Mouse (Mus musculus): ENCODE results near the gene Itga1.

Itga1 gene

GRCm38 (mm10) chr13:115067324-115067967, 34.3 kb downstream of the Itga1 start:
- no peak for DNase-seq (ENCODE audit: extremely low read depth, insufficient read length, low spot score)

- DNase-seq (ENCODE audit: extremely low read depth, insufficient read length, low spot score): no peak
Measured at GRCm38 (mm10) chr13:115057555-115057954, 44.2 kb downstream of the Itga1 start.

DNA sequence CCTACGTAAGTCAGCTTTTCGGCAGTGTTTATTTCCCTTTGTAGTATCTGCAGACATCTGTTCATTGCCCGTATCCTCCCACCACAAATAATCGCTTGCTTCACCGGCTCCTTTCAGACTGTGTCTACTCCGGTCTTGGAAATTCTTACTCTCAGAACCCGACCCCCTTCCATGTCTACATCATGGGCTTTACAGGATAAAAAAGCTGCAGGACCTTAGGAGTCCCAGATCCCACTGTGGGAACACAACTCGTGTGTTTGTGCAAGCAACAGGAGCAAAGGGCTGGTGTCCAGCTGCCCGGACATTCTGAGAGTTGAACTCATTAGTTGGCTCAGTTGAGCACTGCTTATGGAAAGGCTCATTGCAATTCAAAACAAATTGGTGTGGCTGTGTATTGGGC, 47.0 kb downstream of the Itga1 start:
- no peak for DNase-seq (ENCODE audit: extremely low read depth, insufficient read length, low spot score)

- no peak for DNase-seq (ENCODE audit: extremely low read depth, insufficient read length, low spot score)
Measured at GRCm38 (mm10) chr13:115052568-115052967, 49.2 kb downstream of the Itga1 start.

- no peak for DNase-seq (ENCODE audit: extremely low read depth, insufficient read length, low spot score)
Measured at GRCm38 (mm10) chr13:115050660-115051559, 50.9 kb downstream of the Itga1 start.

- DNase-seq (ENCODE audit: extremely low read depth, insufficient read length, low spot score): no peak
Measured at GRCm38 (mm10) chr13:115042652-115043051, 59.1 kb downstream of the Itga1 start.

- DNase-seq (ENCODE audit: extremely low read depth, insufficient read length, low spot score): no peak
Measured at GRCm38 (mm10) chr13:115037304-115037703, 64.5 kb downstream of the Itga1 start.

DNA sequence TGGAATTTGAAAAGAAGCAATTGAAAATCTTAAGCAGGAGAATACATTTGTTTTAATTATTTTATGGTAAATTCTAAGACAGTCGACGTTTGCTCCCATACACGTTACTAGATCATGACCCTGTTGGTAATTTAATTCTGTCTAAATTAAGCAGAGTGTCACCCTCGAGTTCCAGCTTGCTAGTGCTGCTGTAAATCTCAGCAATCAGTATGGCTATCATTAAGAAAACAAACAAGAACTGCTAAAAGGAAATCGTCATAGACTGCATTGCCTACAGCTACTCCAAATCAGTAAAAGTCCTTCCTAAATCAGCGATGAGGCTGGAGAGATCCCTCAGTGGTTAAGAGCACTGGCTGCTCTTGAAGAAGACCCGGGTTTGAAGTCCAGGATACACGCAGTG, 66.4 kb downstream of the Itga1 start:
- DNase-seq (ENCODE audit: extremely low read depth, insufficient read length, low spot score): no peak

DNA sequence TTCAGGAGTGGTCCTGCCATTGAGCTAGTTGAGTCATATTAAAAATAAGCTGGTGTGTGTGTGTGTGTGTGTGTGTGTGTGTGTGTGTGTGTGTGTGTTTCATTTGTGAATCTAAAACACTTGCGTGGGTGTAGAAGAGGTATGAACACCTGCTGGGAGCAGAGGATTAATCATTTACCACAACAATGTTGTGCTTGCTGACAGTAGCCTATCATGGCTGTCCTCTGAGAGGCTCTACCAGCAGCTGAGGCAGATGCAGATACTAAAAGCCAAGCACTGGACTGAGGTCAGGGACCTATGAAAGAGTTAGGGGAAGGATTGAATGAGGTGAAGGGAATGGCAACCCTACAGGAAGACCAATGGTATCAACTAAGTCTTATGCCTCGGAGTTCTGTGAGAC, 68.6 kb downstream of the Itga1 start:
- DNase-seq (ENCODE audit: extremely low read depth, insufficient read length, low spot score): no peak

GRCm38 (mm10) chr13:115031177-115032000, 70.4 kb downstream of the Itga1 start:
- no peak for DNase-seq (ENCODE audit: extremely low read depth, insufficient read length, low spot score)

- DNase-seq (ENCODE audit: extremely low read depth, insufficient read length, low spot score): no peak
Measured at GRCm38 (mm10) chr13:115025394-115025793, 76.4 kb downstream of the Itga1 start.

DNA sequence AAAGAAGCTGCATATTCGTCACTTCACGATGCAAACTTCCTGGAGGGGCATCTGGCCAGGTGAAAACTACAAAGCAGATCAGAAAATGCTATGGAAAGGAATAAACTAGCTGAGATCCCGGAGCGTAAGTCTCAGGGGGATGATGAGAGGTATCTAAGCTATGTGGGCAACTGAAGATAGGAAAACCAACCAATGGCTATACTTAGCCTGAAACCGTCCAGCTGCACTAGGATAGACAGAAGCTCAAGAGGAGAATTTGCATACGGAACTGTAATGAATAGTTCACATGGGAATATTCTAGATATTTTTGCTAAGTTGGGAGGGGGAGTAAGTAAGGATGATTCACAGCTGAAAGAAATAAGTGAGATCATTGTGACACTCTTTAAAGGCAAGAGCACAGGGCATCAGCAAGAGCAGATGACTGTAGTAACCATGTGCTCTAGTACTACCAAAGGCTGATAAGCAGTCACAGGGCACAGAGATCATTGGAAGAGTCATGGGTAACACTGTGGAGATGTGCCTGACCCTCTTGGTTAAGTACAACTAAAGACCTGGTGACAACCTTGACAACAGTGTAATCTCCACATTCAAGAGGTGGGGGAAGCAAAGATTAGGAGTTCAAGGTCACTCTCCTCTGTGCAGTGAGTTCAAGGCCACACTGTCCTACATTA, 79.5 kb downstream of the Itga1 start:
- no peak for DNase-seq (ENCODE audit: extremely low read depth, insufficient read length, low spot score)

DNA sequence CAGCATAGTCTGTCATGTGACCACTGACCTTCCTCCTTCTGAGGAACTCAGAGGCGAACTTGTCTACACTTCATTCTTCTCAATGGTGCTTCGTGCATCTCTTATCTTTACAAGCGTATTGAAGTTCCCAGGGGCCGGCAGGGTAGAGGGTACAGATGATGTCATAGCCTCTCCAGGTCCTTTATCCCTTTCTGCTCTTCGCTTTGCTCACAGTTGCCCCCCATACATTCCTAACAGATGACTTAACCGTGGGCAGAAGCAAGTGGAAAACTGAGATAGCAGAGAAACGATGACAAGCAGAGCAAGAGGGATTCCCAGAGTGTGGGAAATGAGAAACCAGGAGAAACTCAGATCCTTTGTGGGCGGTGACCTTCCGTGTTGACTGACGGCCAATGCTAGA, 80.4 kb downstream of the Itga1 start:
- DNase-seq (ENCODE audit: extremely low read depth, insufficient read length, low spot score): no peak

DNA sequence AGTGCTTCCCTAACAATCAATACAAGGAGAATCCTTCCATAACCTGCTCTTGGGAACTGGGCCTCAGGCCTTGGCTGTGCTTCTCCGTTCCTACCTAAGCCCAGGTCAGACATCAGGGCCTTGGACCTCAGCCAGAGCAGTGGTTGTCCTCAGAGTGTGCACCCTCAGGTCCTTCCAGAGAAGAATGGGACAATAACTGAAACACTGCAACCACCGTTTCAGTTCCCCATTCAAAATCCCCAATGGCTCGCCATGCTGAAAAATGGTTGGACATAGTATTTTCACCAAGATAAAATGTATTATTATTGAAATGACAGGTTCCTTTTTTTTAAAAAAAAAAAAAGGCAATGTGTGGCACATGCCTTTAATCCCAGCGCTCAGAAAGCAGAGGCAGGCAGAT, 81.0 kb downstream of the Itga1 start:
- no peak for DNase-seq (ENCODE audit: extremely low read depth, insufficient read length, low spot score)

DNA sequence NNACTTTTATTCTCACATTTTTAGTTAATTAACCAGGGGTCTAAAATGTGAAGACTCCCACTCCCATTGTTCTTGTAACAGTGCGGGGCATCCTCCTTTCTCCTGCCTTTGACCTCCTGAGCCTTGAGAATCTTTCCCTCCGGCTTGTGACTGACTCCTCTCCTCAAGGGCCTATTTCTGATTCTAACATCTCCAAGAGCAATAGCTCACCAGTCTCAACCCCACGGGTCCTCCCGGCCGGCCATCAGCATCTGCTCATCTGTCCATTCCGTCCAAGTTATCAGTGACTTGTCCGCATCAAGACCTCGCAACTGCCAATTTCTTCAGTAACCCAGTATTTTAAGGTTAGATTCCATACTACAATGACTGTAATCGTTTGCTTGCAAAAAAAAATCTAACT, 84.2 kb downstream of the Itga1 start:
- DNase-seq (ENCODE audit: extremely low read depth, insufficient read length, low spot score): no peak

DNA sequence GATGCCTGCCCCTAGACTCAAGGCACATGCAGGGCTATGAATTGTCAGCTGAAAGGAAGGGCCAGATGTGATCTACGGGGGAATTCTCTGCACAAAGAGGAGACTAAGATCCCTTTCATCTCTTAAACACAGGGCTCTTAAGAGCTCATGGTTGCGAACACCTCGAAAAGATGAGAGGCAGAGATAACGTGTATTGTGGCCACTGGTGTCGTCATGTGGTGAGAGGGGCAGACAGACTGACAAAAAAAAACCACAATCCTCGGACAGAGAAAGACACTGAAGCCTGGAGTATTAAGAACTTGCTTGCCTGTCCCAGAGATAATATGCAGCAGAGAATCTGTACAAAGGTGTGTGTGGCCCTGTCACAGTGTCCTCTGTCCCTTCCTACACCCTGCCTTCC, 90.2 kb downstream of the Itga1 start:
- DNase-seq (ENCODE audit: extremely low read depth, insufficient read length, low spot score): no peak

- no peak for DNase-seq (ENCODE audit: extremely low read depth, insufficient read length, low spot score)
Measured at GRCm38 (mm10) chr13:115006213-115006835, 95.4 kb downstream of the Itga1 start.

- no peak for DNase-seq (ENCODE audit: extremely low read depth, insufficient read length, low spot score)
Measured at GRCm38 (mm10) chr13:115005342-115005741, 96.4 kb downstream of the Itga1 start.

DNA sequence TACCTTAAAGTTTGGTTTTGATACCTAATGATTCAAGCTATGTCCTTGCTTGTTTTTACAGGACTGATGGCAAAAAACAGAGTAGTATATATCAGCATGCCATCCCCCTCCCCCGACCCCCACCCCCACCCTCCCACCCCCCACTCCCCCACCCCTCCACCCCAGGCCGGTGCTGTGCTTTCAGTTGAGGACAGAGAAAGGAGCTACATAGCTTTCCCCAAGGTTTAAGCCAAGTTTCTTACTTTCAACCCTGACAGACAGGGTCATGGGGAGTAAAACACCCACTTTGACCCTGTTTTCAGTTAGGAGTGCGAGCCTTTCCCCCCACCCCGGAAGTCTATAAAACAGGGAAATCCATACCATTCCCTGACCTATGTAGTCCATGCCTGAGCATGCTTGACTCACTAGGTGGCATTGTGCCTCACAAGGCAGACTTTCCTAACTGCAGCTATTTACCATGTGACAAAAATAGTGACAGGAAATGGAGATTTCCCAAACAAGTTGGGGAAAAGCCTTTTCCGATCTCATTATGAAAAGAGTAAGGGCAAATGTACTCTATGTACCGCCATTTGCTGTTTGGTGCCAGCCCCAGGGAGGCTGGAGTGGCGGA, 98.2 kb downstream of the Itga1 start:
- DNase-seq (ENCODE audit: extremely low read depth, insufficient read length, low spot score): no peak

- DNase-seq (ENCODE audit: extremely low read depth, insufficient read length, low spot score): no peak
Measured at GRCm38 (mm10) chr13:115002837-115003236, 98.9 kb downstream of the Itga1 start.
